Mouse (Mus musculus): ENCODE results near the gene Pkd1. TPM values are rescaled to one million over a fixed set of nuclear protein-coding genes. Genes with fewer than 3 reads are reported as not detected.

Gene Pkd1
- polyA plus RNA-seq, 1 experiment from 2014 or later, result 29.8 TPM

GRCm38 (mm10) chr17:24524734-24525133 lies 24.9 kb upstream of the Pkd1 start:
- H3K4me1 ChIP-seq, result peaks cover 20% of the 10 kb centered on the region
- H3K4me3 ChIP-seq, result no peak overlapping the region
- H3K9ac ChIP-seq, result peak overlapping the region; percentile 5; the same call in 1 of the 2 replicates
- no peaks in the 10 kb centered on the region for H3K9me3 ChIP-seq
- ATAC-seq (ENCODE audit: insufficient number of reproducible peaks, insufficient read depth, low FRiP score, low TSS enrichment), result no peak
- H3K27me3 ChIP-seq, result no peaks in the 10 kb centered on the region
- no peak overlapping the region for H3K27ac ChIP-seq
- 91% methylated on average over 2 of the region's 2 CpGs for WGBS
- H3K36me3 ChIP-seq, result peaks cover 18% of the 10 kb centered on the region; the same call in 1 of the 2 replicates
- H3K4me2 ChIP-seq (replicated peaks), result no peak overlapping the region

GRCm38 (mm10) chr17:24527315-24527714 lies 22.3 kb upstream of the Pkd1 start:
- no peak for ATAC-seq (ENCODE audit: insufficient number of reproducible peaks, insufficient read depth, low FRiP score, low TSS enrichment)
- H3K4me1 ChIP-seq, result peaks cover 38% of the 10 kb centered on the region
- peaks cover 18% of the 10 kb centered on the region; the same call in 1 of the 2 replicates for H3K36me3 ChIP-seq

GRCm38 (mm10) chr17:24527723-24528559 lies 21.7 kb upstream of the Pkd1 start, which contains the start of gene Traf7:
Traf7 (minus strand) TSS chr17:24527938.
- H3K9ac ChIP-seq, result peak within 1 kb of the TSS; percentile 86
- H3K4me3 ChIP-seq, result peak within 1 kb of the TSS; percentile 79
- under 1% methylated on average over 40 of the region's 40 CpGs for WGBS
- peak within 1 kb of the TSS; percentile 80 for H3K4me2 ChIP-seq (replicated peaks)
- ATAC-seq (ENCODE audit: insufficient number of reproducible peaks, insufficient read depth, low FRiP score, low TSS enrichment), result peak; percentile 97
- no peaks in the 10 kb centered on the region for H3K9me3 ChIP-seq
- H3K36me3 ChIP-seq, result peaks cover 18% of the 10 kb centered on the region; the same call in 1 of the 2 replicates
- H3K27me3 ChIP-seq, result no peaks in the 10 kb centered on the region
- H3K27ac ChIP-seq, result peak within 1 kb of the TSS; percentile 87
- H3K4me1 ChIP-seq, result peaks cover 43% of the 10 kb centered on the region

More at GRCm38 (mm10) chr17:24527315-24527714, 22.3 kb upstream of the Pkd1 start:
- under 1% methylated on average over 19 of the region's 19 CpGs for WGBS
- Histone ChIP-seq H3K27me3 (no peaks in the 10 kb centered on the region), H3K9ac (peak overlapping the region; percentile 86), H3K9me3 (no peaks in the 10 kb centered on the region), H3K4me3 (peak overlapping the region; percentile 79), H3K4me2 (replicated peaks) (peak overlapping the region; percentile 60), H3K27ac (peak overlapping the region; percentile 83)

- Histone ChIP-seq H3K9me3 (no peaks in the 10 kb centered on the region), H3K27ac (peak overlapping the region; percentile 87), H3K4me1 (peaks cover 49% of the 10 kb centered on the region), H3K36me3 (peaks cover 18% of the 10 kb centered on the region; the same call in 1 of the 2 replicates), H3K4me3 (peak overlapping the region; percentile 63), H3K27me3 (no peaks in the 10 kb centered on the region), H3K9ac (peak overlapping the region; percentile 76), H3K4me2 (replicated peaks) (peak overlapping the region; percentile 80)
- WGBS, result 0% methylated on average over 8 of the region's 8 CpGs
- ATAC-seq (ENCODE audit: insufficient number of reproducible peaks, insufficient read depth, low FRiP score, low TSS enrichment), result no peak
These were observed 21.1 kb upstream of the Pkd1 start for GRCm38 (mm10) chr17:24528560-24528918.

GRCm38 (mm10) chr17:24529007-24529451 lies 20.6 kb upstream of the Pkd1 start:
- Histone ChIP-seq H3K27ac (peak overlapping the region; percentile 87), H3K27me3 (no peaks in the 10 kb centered on the region), H3K36me3 (peaks cover 18% of the 10 kb centered on the region; the same call in 1 of the 2 replicates), H3K9ac (peak overlapping the region; percentile 76), H3K4me2 (replicated peaks) (peak overlapping the region; percentile 80), H3K4me1 (peaks cover 50% of the 10 kb centered on the region), H3K9me3 (no peaks in the 10 kb centered on the region), H3K4me3 (peak overlapping the region; percentile 63)
- no peak for ATAC-seq (ENCODE audit: insufficient number of reproducible peaks, insufficient read depth, low FRiP score, low TSS enrichment)
- under 1% methylated on average over 4 of the region's 4 CpGs for WGBS

- Histone ChIP-seq H3K4me2 (replicated peaks) (peak overlapping the region; percentile 80), H3K4me3 (peak overlapping the region; percentile 63), H3K27me3 (no peaks in the 10 kb centered on the region), H3K27ac (peak overlapping the region; percentile 87), H3K9ac (peak overlapping the region; percentile 76), H3K4me1 (peaks cover 50% of the 10 kb centered on the region), H3K9me3 (no peaks in the 10 kb centered on the region), H3K36me3 (peaks cover 18% of the 10 kb centered on the region; the same call in 1 of the 2 replicates)
- no peak for ATAC-seq (ENCODE audit: insufficient number of reproducible peaks, insufficient read depth, low FRiP score, low TSS enrichment)
- WGBS, result 23% methylated on average over 5 of the region's 5 CpGs
These were observed 19.8 kb upstream of the Pkd1 start for GRCm38 (mm10) chr17:24529883-24530282.

GRCm38 (mm10) chr17:24530361-24531050 lies 19.1 kb upstream of the Pkd1 start:
- WGBS, result 30% methylated on average over 8 of the region's 8 CpGs
- H3K9ac ChIP-seq, result peak overlapping the region; percentile 76; the same call in 1 of the 2 replicates
- peak overlapping the region; percentile 87; the same call in 1 of the 2 replicates for H3K27ac ChIP-seq
- H3K27me3 ChIP-seq, result no peaks in the 10 kb centered on the region
- H3K9me3 ChIP-seq, result no peaks in the 10 kb centered on the region
- H3K4me3 ChIP-seq, result peak overlapping the region; percentile 63; the same call in 1 of the 2 replicates
- peak overlapping the region; percentile 80 for H3K4me2 ChIP-seq (replicated peaks)
- peaks cover 50% of the 10 kb centered on the region for H3K4me1 ChIP-seq
- ATAC-seq (ENCODE audit: insufficient number of reproducible peaks, insufficient read depth, low FRiP score, low TSS enrichment), result no peak
- H3K36me3 ChIP-seq, result peaks cover 18% of the 10 kb centered on the region; the same call in 1 of the 2 replicates

GRCm38 (mm10) chr17:24531064-24531463 lies 18.6 kb upstream of the Pkd1 start:
- H3K27ac ChIP-seq, result peak overlapping the region; percentile 4; the same call in 1 of the 2 replicates
- H3K4me1 ChIP-seq, result peaks cover 49% of the 10 kb centered on the region
- H3K27me3 ChIP-seq, result no peaks in the 10 kb centered on the region
- no peak overlapping the region for H3K4me3 ChIP-seq
- peak overlapping the region; percentile 76; the same call in 1 of the 2 replicates for H3K9ac ChIP-seq
- peaks cover 18% of the 10 kb centered on the region; the same call in 1 of the 2 replicates for H3K36me3 ChIP-seq
- H3K4me2 ChIP-seq (replicated peaks), result 0 out of 2 replicates have a peak overlapping the region, but pooled peaks have one; percentile 80
- no peaks in the 10 kb centered on the region for H3K9me3 ChIP-seq
- 69% methylated on average over 3 of the region's 3 CpGs for WGBS
- no peak for ATAC-seq (ENCODE audit: insufficient number of reproducible peaks, insufficient read depth, low FRiP score, low TSS enrichment)

GRCm38 (mm10) chr17:24532045-24532444 lies 17.6 kb upstream of the Pkd1 start:
- H3K27ac ChIP-seq, result no peak overlapping the region
- WGBS, result 76% methylated on average over 7 of the region's 7 CpGs
- H3K4me2 ChIP-seq (replicated peaks), result no peak overlapping the region
- H3K4me3 ChIP-seq, result no peak overlapping the region
- H3K27me3 ChIP-seq, result no peaks in the 10 kb centered on the region
- H3K4me1 ChIP-seq, result peaks cover 40% of the 10 kb centered on the region
- peaks cover 18% of the 10 kb centered on the region; the same call in 1 of the 2 replicates for H3K36me3 ChIP-seq
- ATAC-seq (ENCODE audit: insufficient number of reproducible peaks, insufficient read depth, low FRiP score, low TSS enrichment), result no peak
- H3K9ac ChIP-seq, result peak overlapping the region; percentile 4; the same call in 1 of the 2 replicates
- H3K9me3 ChIP-seq, result no peaks in the 10 kb centered on the region

GRCm38 (mm10) chr17:24533099-24533992 lies 16.3 kb upstream of the Pkd1 start:
- no peak overlapping the region for H3K27ac ChIP-seq
- H3K9ac ChIP-seq, result peak overlapping the region; percentile 56
- H3K4me3 ChIP-seq, result peak overlapping the region; percentile 36
- ATAC-seq (ENCODE audit: insufficient number of reproducible peaks, insufficient read depth, low FRiP score, low TSS enrichment), result peak; percentile 31; the same call in 1 of the 2 replicates
- 7% methylated on average over 53 of the region's 53 CpGs for WGBS
- H3K9me3 ChIP-seq, result no peaks in the 10 kb centered on the region
- peak overlapping the region; percentile 67 for H3K4me2 ChIP-seq (replicated peaks)
- peaks cover 44% of the 10 kb centered on the region for H3K4me1 ChIP-seq
- peaks cover 18% of the 10 kb centered on the region; the same call in 1 of the 2 replicates for H3K36me3 ChIP-seq
- no peaks in the 10 kb centered on the region for H3K27me3 ChIP-seq
